Mouse (Mus musculus): ENCODE measurements around the gene H60b. TPM values are rescaled to one million over a fixed set of nuclear protein-coding genes. Genes with fewer than 3 reads are reported as not detected.
"Not testable (repeated sequence)": the region's sequence is repeated elsewhere in the genome, so short reads cannot be mapped to it uniquely, and the experiment has no call there.

H60b gene
- total RNA-seq, 4 experiments from 2014 or later: 0.37 to 0.59 (median 0.55) TPM; not detected in 1

GRCm38 (mm10) chr10:22273684-22274305 lies 115.4 kb downstream of the H60b start:
- no peak for DNase-seq (ENCODE audit: low spot score in 2 of 2)

- no peak for DNase-seq (ENCODE audit: low spot score in 2 of 2)
These were observed 116.2 kb downstream of the H60b start for GRCm38 (mm10) chr10:22274445-22275057.

GRCm38 (mm10) chr10:22278468-22278867 lies 120.1 kb downstream of the H60b start:
- not testable (repeated sequence) for DNase-seq (ENCODE audit: low spot score in 2 of 2)

GRCm38 (mm10) chr10:22282816-22283215 lies 124.4 kb downstream of the H60b start:
- DNase-seq (ENCODE audit: low spot score in 2 of 2): no peak

- no peak for DNase-seq (ENCODE audit: low spot score in 2 of 2)
These were observed 137.3 kb downstream of the H60b start for GRCm38 (mm10) chr10:22295676-22296075.

GRCm38 (mm10) chr10:22297033-22297762 lies 138.8 kb downstream of the H60b start:
- no peak for DNase-seq (ENCODE audit: low spot score in 2 of 2)

- DNase-seq (ENCODE audit: low spot score in 2 of 2): no peak
These were observed 139.5 kb downstream of the H60b start for GRCm38 (mm10) chr10:22297766-22298461.

GRCm38 (mm10) chr10:22299324-22299723 lies 140.9 kb downstream of the H60b start:
- DNase-seq (ENCODE audit: low spot score in 2 of 2): no peak

- DNase-seq (ENCODE audit: low spot score in 2 of 2): no peak
These were observed 143.3 kb downstream of the H60b start for GRCm38 (mm10) chr10:22301641-22302040.

GRCm38 (mm10) chr10:22302344-22303057 lies 144.1 kb downstream of the H60b start:
- no peak for DNase-seq (ENCODE audit: low spot score in 2 of 2)

GRCm38 (mm10) chr10:22303736-22304135 lies 145.3 kb downstream of the H60b start:
- DNase-seq (ENCODE audit: low spot score in 2 of 2): no peak

GRCm38 (mm10) chr10:22305801-22306200 lies 147.4 kb downstream of the H60b start:
- DNase-seq (ENCODE audit: low spot score in 2 of 2): no peak

GRCm38 (mm10) chr10:22306452-22306851 lies 148.1 kb downstream of the H60b start:
- DNase-seq (ENCODE audit: low spot score in 2 of 2): no peak

- no peak for DNase-seq (ENCODE audit: low spot score in 2 of 2)
These were observed 149.8 kb downstream of the H60b start for GRCm38 (mm10) chr10:22308221-22308620.

- DNase-seq (ENCODE audit: low spot score in 2 of 2): peak in 1 of 2 experiments; percentile 8
These were observed 164.5 kb downstream of the H60b start for GRCm38 (mm10) chr10:22322858-22323257.

Other genes with a start within 250 kb of the H60b start
- gene 4930444G20Rik, start 90.5 kb upstream of the H60b start, total RNA-seq (2022): not detected
- under 1 TPM in 3 of 4 experiments, not detected in 1; 0.30 to 0.72 (median 0.50) TPM for gene E030030I06Rik, start 9.3 kb upstream of the H60b start, total RNA-seq (2022)
- not detected for gene Raet1e, start within 50 bp of the H60b start, total RNA-seq (2022)
- under 1 TPM in 1 of 4 experiments, not detected in 3; 0.25 TPM for gene Raet1d, start 202.0 kb downstream of the H60b start, total RNA-seq (2022)